Mouse (Mus musculus) embryo, embryonic 10 days (tissue): ENCODE results near the gene Ugt1a6b.
"Not testable (repeated sequence)": the region's sequence is repeated elsewhere in the genome, so short reads cannot be mapped to it uniquely, and the experiment has no call there.

Experiments used
- DNase-seq: peaks from one replicate; pipeline ENCODE4 v3.0.0-alpha.2; 2015; ENCODE audit warnings: low spot score

The Ugt1a6b gene

GRCm38 (mm10) chr1:88199996-88200395 lies 96.9 kb downstream of the Ugt1a6b start:
- no peak for DNase-seq

GRCm38 (mm10) chr1:88200456-88200855 lies 97.4 kb downstream of the Ugt1a6b start, which contains the start of gene Ugt1a2:
Gene Ugt1a2, plus strand, starts transcription at chr1:88200601.
- DNase-seq, result no peak

- DNase-seq, result peak; percentile 94
Observed at GRCm38 (mm10) chr1:88205294-88205922, 102.4 kb downstream of the Ugt1a6b start, which contains the start of gene Dnajb3. Gene Dnajb3, minus strand, starts transcription at chr1:88205782.

- no peak for DNase-seq
Observed at GRCm38 (mm10) chr1:88206843-88207479, 103.9 kb downstream of the Ugt1a6b start.

GRCm38 (mm10) chr1:88211812-88212211 lies 108.8 kb downstream of the Ugt1a6b start, which contains the start of gene Ugt1a1:
Gene Ugt1a1, plus strand, starts transcription at chr1:88211959.
- peak; percentile 54 for DNase-seq

GRCm38 (mm10) chr1:88212341-88213045 lies 109.4 kb downstream of the Ugt1a6b start:
- no peak for DNase-seq

- no peak for DNase-seq
Observed at GRCm38 (mm10) chr1:88213061-88213460, 110.0 kb downstream of the Ugt1a6b start.

GRCm38 (mm10) chr1:88213766-88214461 lies 110.9 kb downstream of the Ugt1a6b start:
- peak; percentile 11 for DNase-seq

GRCm38 (mm10) chr1:88214462-88214952 lies 111.5 kb downstream of the Ugt1a6b start:
- no peak for DNase-seq

- DNase-seq, result peak; percentile 11
Observed at GRCm38 (mm10) chr1:88215466-88216380, 112.7 kb downstream of the Ugt1a6b start.

GRCm38 (mm10) chr1:88216551-88216950 lies 113.5 kb downstream of the Ugt1a6b start:
- no peak for DNase-seq

- no peak for DNase-seq
Observed at GRCm38 (mm10) chr1:88217144-88217543, 114.1 kb downstream of the Ugt1a6b start.

- DNase-seq, result peak; percentile 8
Observed at GRCm38 (mm10) chr1:88217576-88217975, 114.5 kb downstream of the Ugt1a6b start.

GRCm38 (mm10) chr1:88218051-88218450 lies 115.0 kb downstream of the Ugt1a6b start:
- DNase-seq, result no peak

- no peak for DNase-seq
Observed at GRCm38 (mm10) chr1:88218591-88218990, 115.5 kb downstream of the Ugt1a6b start.

GRCm38 (mm10) chr1:88219054-88219453 lies 116.0 kb downstream of the Ugt1a6b start:
- peak; percentile 12 for DNase-seq

- DNase-seq, result peak; percentile 14
Observed at GRCm38 (mm10) chr1:88220336-88220735, 117.3 kb downstream of the Ugt1a6b start.

- no peak for DNase-seq
Observed at GRCm38 (mm10) chr1:88222216-88222615, 119.2 kb downstream of the Ugt1a6b start.

GRCm38 (mm10) chr1:88223011-88223515 lies 120.0 kb downstream of the Ugt1a6b start:
- not testable (repeated sequence) for DNase-seq

- no peak for DNase-seq
Observed at GRCm38 (mm10) chr1:88223591-88223990, 120.5 kb downstream of the Ugt1a6b start.
